Mouse (Mus musculus) neural tube, embryonic 10.5 days (tissue): ENCODE results near the gene Cacna1e.

Source experiments
- DNase-seq: peaks from one replicate; pipeline ENCODE4 v3.0.0-alpha.2; 2017; ENCODE audit warnings: low spot score; ENCODE audit errors: extremely low spot score

The Cacna1e gene

DNA sequence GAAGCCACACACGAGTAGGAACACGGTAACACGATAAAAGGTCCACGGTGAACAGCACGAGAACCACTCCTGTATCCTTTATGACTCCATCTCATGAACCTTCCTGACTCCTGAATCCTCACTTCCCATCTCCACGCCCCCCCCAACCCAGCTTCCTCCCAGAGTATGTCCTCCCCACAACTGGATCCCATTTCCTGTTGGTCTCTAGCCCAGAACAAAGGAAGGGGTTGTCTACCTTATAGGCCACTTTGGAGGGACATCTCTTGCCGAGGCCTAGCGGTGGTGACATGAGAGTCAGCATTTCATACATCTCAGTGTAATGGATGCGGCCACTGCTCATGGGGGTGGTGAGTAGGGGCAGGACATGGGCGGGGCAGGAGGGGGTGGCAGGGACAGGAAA lies 468.5 kb downstream of the Cacna1e start:
- peak; percentile 14 for DNase-seq

DNA sequence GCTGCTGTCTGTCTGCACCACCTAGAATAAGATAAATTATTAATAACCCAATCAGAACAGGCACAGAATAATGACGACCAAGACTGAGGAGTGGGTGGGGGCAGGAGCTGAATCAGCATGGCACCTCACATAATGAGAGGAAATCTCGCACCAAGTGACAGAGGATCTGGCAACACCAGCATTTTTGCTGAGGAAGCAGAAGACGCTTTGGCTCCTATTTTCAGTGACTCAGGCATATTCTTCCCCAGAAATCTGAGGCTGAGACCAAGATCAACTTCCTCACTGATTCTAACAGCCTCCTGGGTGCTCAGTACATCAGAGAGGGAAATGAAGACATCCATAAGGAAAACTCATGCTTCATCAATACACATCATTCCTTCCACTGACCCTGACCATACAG lies 471.2 kb downstream of the Cacna1e start:
- DNase-seq: no peak

DNA sequence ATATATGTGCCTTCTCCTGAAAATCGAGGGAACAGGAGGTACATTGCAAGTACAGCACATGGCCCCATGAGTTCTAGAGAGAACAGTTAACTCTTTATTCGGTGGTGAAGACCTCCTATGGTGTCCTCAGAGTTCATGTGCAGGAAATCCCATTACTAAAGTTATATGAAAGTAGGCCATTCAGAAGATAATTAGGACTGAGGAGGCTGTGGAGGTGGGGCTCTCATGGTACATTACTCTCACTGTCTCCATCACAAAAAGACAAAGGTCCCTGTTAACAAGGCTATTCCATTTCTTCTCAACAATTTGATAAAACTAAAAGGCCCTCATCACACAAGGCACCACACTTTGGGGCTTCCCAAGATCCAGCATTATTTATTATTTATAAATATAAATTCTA lies 475.2 kb downstream of the Cacna1e start:
- DNase-seq: no peak

DNA sequence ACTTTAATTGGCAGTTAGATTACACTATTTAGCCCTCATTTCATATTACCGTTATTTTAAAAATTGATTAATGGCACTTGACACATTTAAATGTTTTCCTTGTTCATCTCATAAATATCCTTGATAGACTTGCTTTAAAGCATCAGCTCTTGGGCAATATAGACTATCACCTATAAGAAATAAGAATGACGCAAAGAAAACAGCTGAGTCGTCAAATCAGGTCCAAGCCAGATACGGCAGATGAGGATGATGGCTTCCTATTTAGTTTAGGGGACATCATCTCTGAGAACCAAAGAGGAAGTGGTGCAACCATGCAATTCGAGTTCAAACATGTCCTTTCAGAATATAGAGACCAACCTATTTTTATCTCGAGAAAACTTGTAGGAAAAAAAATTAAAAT lies 492.3 kb downstream of the Cacna1e start:
- DNase-seq: no peak
